Mouse (Mus musculus): Measurements from ENCODE around the gene Ppp1r3c. TPM values are rescaled to one million over a fixed set of nuclear protein-coding genes. Genes with fewer than 3 reads are reported as not detected.

Ppp1r3c gene
- polyA plus RNA-seq, 1 experiment from 2014 or later: 20.6 TPM

DNA sequence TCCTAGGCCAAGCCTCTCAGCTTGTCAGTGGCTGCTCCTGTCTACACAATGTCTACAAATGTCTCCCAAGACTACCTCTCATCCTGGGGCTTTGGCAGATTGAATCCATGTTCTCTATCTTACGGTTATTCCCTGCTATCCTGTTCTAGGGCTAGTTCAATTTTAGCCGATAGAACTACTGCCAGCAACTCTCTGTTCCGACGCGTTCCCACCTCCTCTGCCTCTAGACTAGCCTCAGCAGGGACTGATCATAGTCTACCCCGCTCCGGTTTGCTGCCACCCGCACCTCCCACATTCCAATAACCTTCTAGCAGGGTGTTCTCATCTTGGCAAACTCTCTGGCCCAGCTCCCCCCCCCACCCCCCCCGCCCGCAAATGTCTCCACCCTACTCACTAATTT lies 20.9 kb downstream of the Ppp1r3c start:
- Histone ChIP-seq H3K9me3 (no peaks in the 10 kb centered on the region), H3K27ac (no peak overlapping the region), H3K9ac (no peak overlapping the region), H3K36me3 (no peaks in the 10 kb centered on the region), H3K4me2 (no peak overlapping the region), H3K4me3 (no peak overlapping the region), H3K4me1 (peaks cover 2% of the 10 kb centered on the region; the same call in 1 of the 2 replicates), H3K27me3 (no peaks in the 10 kb centered on the region)
- no peak for ATAC-seq (ENCODE audit: insufficient number of reproducible peaks, low FRiP score, low TSS enrichment, low read depth)
- WGBS: 91% methylated on average over 10 of the region's 10 CpGs

DNA sequence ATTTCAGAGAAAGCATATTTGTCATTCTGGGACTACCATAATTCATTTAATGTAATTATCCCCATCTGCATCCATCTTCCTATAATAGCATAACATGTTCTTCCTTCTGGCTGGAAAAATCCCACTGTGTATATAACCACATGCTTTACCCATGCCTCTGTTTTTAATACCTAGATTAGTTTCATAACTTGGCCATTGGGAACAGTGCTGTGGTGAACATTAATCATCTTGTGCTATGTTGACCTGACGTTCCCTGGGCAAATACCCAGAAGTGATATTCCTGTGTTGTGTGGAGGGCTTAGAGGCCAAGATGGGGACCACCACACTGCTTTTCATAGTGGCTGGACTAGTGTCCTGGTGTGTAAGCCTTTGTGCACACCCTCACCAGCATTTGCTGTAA lies 22.0 kb downstream of the Ppp1r3c start:
- Histone ChIP-seq H3K36me3 (no peaks in the 10 kb centered on the region), H3K27me3 (no peaks in the 10 kb centered on the region), H3K4me1 (peaks cover 2% of the 10 kb centered on the region; the same call in 1 of the 2 replicates), H3K9ac (no peak overlapping the region), H3K4me2 (no peak overlapping the region), H3K9me3 (no peaks in the 10 kb centered on the region), H3K27ac (no peak overlapping the region), H3K4me3 (no peak overlapping the region)
- WGBS: 43% methylated on average over 1 of the region's 1 CpGs
- no peak for ATAC-seq (ENCODE audit: insufficient number of reproducible peaks, low FRiP score, low TSS enrichment, low read depth)

DNA sequence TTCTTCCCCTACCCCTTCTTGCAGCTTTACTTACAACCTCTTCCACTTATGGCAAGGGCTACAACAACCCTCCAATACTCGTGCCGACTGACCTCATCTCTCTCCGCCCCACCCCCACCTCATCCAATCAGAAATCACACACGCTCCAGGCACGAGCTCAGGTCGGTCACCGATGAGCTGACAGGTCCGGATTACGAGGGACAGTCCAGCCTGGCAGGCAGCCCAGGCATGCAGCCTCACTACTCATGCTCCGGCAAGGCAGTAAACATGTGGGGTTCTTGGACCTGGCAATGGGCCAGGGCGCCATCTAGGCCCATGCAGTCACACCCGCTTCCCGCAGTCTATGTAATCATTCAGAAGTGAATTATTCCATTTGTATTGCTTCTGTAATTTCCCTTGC lies 23.4 kb downstream of the Ppp1r3c start:
- ATAC-seq (ENCODE audit: insufficient number of reproducible peaks, low FRiP score, low TSS enrichment, low read depth): no peak

DNA sequence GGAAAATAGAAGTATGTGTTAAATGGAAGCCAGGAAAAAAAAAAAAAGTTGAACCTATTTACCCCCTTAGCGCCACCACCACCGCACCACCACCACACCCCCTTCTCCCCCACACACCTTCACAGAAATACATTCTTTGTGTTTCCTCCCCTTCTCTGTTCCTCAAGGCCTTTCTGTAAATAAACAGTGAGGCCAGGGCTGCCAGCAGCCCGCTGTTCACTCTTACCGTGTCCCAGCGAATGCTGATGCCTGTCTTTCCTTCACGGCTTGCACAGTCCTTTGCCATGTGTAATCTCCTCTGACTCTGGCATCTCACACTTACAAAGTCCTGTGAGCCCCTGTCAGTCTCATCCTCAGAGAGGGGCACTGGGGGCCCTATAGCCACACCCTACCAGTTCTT lies 30.3 kb downstream of the Ppp1r3c start:
- no peak for ATAC-seq (ENCODE audit: insufficient number of reproducible peaks, low FRiP score, low TSS enrichment, low read depth)
- Histone ChIP-seq H3K4me1 (peaks cover 25% of the 10 kb centered on the region), H3K9me3 (no peaks in the 10 kb centered on the region), H3K4me2 (no peak overlapping the region), H3K36me3 (no peaks in the 10 kb centered on the region), H3K27me3 (no peaks in the 10 kb centered on the region), H3K4me3 (no peak overlapping the region), H3K27ac (peak overlapping the region; percentile 83), H3K9ac (no peak overlapping the region)
- WGBS: 66% methylated on average over 6 of the region's 6 CpGs

More for the DNA sequence above, 23.4 kb downstream of the Ppp1r3c start:
- WGBS: 56% methylated on average over 13 of the region's 13 CpGs
- Histone ChIP-seq H3K4me3 (no peak overlapping the region), H3K27ac (no peak overlapping the region), H3K36me3 (no peaks in the 10 kb centered on the region), H3K9me3 (no peaks in the 10 kb centered on the region), H3K9ac (no peak overlapping the region), H3K4me2 (no peak overlapping the region), H3K4me1 (peaks cover 2% of the 10 kb centered on the region; the same call in 1 of the 2 replicates), H3K27me3 (no peaks in the 10 kb centered on the region)

DNA sequence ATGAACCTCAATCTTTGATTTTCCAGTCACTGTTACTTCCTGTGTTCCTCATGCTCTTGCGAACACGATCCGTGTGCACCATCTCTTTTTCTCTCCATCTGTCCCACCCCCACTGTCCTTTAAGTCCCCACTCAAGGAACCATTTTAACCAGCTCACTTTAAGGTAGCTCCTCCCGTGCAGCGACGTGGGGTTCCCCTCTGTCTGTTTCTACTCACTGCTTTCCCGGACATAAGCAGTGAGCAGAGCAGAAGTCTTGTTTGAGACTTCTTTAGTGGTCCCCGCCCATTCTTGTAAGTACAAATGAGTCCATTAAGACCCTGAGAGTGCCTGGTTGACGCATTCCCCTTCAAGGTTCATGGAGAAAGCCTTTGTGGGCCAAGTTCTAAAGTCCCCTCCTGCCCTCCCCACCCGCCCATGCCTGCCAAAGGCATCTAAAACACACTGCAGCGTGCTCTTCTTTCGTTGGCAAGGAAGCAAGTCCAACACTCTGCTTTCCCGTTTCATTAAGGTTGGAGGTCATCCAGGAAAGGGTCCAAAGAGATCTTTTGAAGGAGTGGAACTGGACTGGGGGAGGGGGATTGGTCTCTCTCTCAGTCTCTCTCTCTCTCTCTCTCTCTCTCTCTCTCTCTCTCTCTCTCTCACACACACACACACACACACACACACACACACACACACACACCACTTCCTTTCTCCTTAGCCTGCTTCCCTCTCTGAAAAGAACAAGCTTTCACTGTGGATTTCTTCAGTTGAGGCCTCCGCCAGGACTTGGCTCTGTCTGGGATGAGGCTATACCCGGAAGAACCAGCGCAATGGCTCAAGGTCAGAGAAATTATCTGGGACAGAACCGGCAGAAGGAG lies 30.9 kb downstream of the Ppp1r3c start:
- no peak overlapping the region for H3K9ac ChIP-seq
- no peak overlapping the region for H3K4me3 ChIP-seq
- no peaks in the 10 kb centered on the region for H3K27me3 ChIP-seq
- 0 out of 2 replicates have a peak overlapping the region, but pooled peaks have one; percentile 5 for H3K4me2 ChIP-seq
- H3K9me3 ChIP-seq: no peaks in the 10 kb centered on the region
- H3K4me1 ChIP-seq: peaks cover 32% of the 10 kb centered on the region
- 51% methylated on average over 17 of the region's 17 CpGs for WGBS
- no peaks in the 10 kb centered on the region for H3K36me3 ChIP-seq
- peak overlapping the region; percentile 83 for H3K27ac ChIP-seq
- peak; percentile 75 for ATAC-seq (ENCODE audit: insufficient number of reproducible peaks, low FRiP score, low TSS enrichment, low read depth)

DNA sequence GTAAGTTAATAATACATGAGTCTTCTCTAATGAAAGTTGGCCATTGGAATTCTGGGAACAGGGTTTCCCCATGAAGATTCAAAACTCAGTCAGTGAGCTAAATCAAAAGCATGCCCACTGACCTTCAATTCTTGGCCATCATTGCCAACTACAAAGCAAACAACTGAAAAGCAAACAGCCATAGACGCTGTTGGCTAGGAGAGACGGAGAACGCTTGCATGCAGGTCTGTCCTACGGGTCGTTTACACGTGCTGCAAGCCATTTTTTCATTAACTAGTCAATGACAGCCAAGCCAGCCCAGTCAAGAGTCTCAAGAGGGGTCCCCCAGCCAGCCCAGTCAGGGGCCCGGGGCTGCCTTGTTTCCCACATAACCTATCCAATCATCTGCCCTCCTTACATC lies 31.7 kb downstream of the Ppp1r3c start:
- no peak overlapping the region for H3K4me2 ChIP-seq
- H3K4me3 ChIP-seq: no peak overlapping the region
- no peaks in the 10 kb centered on the region for H3K27me3 ChIP-seq
- no peak for ATAC-seq (ENCODE audit: insufficient number of reproducible peaks, low FRiP score, low TSS enrichment, low read depth)
- H3K4me1 ChIP-seq: peaks cover 32% of the 10 kb centered on the region
- no peak overlapping the region for H3K9ac ChIP-seq
- peak overlapping the region; percentile 83 for H3K27ac ChIP-seq
- H3K36me3 ChIP-seq: no peaks in the 10 kb centered on the region
- 66% methylated on average over 7 of the region's 7 CpGs for WGBS
- no peaks in the 10 kb centered on the region for H3K9me3 ChIP-seq

DNA sequence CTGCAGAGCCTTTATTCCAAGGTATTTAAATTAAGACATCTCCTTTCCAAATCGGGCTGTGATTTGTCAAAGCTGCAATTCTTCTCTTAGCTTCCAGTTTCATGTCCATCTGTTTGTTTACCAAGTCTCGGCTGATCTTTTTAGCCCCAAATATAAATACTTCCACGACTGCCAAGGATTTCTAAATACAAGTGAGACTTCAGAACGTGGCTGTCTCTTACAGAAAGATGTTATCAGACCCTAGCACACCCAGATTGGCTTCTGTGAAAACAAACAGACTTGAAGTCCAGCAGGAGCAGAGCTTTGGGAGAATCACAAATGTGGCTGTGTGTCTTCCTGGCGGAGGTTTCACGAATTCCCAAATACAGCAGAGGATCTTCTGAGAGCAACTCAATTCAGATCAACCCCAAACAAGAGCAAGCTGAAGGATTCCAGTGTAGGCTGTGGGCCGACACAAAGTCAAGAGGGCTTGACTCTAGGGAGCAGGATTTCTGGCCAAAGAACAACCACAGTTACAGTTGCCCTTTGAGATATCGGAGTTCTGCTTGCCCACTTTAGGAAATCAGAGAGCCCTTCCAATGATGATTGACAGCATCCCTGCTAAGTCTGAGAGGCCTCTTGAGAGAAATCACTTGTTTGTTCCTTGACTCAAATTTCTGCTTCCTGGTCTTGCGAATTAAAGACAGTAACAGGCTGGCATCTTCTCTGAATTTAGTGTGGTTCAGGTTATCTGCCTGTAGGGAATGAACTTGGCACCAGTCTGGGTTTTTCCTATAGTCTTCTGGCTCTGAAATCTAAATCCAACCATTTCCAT lies 34.4 kb downstream of the Ppp1r3c start:
- Histone ChIP-seq H3K4me2 (no peak overlapping the region), H3K27me3 (no peaks in the 10 kb centered on the region), H3K27ac (peak overlapping the region; percentile 58), H3K4me1 (peaks cover 40% of the 10 kb centered on the region), H3K4me3 (no peak overlapping the region), H3K36me3 (no peaks in the 10 kb centered on the region), H3K9ac (no peak overlapping the region), H3K9me3 (no peaks in the 10 kb centered on the region)
- 51% methylated on average over 9 of the region's 9 CpGs for WGBS
- no peak for ATAC-seq (ENCODE audit: insufficient number of reproducible peaks, low FRiP score, low TSS enrichment, low read depth)

DNA sequence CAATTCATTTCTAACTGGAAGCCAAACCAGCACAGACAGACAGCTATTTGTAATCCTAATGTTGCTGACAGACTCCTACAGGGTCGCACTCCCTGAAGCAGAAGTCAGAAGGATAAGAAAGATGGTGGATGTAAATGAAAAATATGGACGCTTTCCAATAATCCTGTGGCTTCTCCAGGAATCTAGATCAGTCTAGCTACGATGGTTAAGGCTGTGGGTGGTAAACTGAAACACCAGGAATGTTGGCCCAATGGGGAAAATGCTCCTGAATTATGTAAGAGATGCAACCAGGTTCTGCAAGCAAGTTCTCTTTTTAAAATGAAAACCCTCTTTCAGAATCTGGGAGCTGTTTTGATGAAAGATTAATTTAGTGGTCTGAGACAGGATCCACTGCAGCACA lies 35.1 kb downstream of the Ppp1r3c start:
- H3K9ac ChIP-seq: no peak overlapping the region
- H3K9me3 ChIP-seq: no peaks in the 10 kb centered on the region
- peak overlapping the region; percentile 58 for H3K27ac ChIP-seq
- H3K4me3 ChIP-seq: no peak overlapping the region
- no peak overlapping the region for H3K4me2 ChIP-seq
- H3K4me1 ChIP-seq: peaks cover 45% of the 10 kb centered on the region
- no peak for ATAC-seq (ENCODE audit: insufficient number of reproducible peaks, low FRiP score, low TSS enrichment, low read depth)
- no peaks in the 10 kb centered on the region for H3K27me3 ChIP-seq
- WGBS: 55% methylated on average over 3 of the region's 3 CpGs
- H3K36me3 ChIP-seq: no peaks in the 10 kb centered on the region

DNA sequence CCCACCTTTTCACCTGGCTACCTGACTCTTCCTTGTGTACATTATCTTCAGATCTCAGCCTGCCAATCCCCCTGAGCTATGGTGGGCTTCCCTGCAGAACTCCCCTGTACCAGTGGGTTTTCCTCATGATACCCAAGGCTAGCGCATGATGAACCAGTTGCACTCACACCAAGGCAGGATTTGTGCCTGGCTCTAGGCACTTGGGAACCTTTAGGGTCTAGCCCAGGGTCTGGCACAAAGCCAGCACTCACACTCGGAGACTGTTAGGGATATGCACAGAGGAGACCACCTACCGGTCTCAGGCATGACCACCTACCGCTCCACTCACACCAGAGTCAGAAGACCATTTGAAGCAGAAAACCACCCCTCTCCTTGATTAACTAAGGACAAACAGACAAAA lies 35.5 kb downstream of the Ppp1r3c start:
- H3K27ac ChIP-seq: peak overlapping the region; percentile 58
- H3K27me3 ChIP-seq: no peaks in the 10 kb centered on the region
- no peak overlapping the region for H3K9ac ChIP-seq
- 64% methylated on average over 4 of the region's 4 CpGs for WGBS
- H3K36me3 ChIP-seq: no peaks in the 10 kb centered on the region
- peaks cover 43% of the 10 kb centered on the region for H3K4me1 ChIP-seq
- H3K4me2 ChIP-seq: no peak overlapping the region
- ATAC-seq (ENCODE audit: insufficient number of reproducible peaks, low FRiP score, low TSS enrichment, low read depth): no peak
- H3K9me3 ChIP-seq: no peaks in the 10 kb centered on the region
- H3K4me3 ChIP-seq: no peak overlapping the region

DNA sequence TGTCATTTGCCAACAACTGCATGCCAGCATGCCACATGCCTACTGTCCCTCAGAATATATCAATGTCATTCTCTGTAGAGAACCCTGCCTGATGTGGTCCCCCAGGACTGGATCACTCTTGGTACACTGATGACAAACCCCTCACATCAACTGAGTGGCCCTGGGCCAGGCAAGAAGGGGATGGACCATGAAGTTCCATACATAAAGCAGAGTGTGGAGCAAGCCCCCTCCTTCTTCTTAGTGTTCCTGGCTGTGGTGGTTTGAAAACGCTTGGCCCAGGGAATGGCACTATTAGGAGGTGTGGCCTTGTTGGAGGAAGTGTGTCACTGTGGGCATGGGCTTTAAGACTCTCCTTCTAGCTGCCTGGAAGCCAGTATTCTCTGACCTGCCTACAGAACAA lies 37.3 kb downstream of the Ppp1r3c start:
- Histone ChIP-seq H3K9ac (no peak overlapping the region), H3K27me3 (no peaks in the 10 kb centered on the region), H3K9me3 (no peaks in the 10 kb centered on the region), H3K4me1 (peaks cover 33% of the 10 kb centered on the region), H3K27ac (no peak overlapping the region), H3K36me3 (no peaks in the 10 kb centered on the region), H3K4me2 (no peak overlapping the region), H3K4me3 (no peak overlapping the region)
- no peak for ATAC-seq (ENCODE audit: insufficient number of reproducible peaks, low FRiP score, low TSS enrichment, low read depth)
- 67% methylated on average over 1 of the region's 1 CpGs for WGBS

DNA sequence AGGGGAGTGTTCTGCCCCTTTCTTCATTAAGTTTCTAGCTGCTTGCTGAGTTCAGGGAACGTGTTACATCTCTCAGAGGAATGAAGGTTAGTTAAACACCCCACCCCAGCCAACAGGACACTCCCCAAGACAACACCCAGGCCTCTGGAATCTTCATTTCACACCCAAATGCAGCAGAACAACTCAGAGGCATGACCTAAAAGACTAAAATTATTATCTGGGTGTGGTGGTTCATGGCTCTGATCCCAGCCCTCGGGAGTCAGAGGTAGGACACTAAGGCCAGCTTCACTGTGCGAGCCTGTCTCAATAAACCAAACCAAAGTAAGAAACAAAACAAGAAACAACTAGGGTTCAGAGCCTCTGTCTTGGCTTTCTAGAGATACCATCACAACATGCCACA lies 38.3 kb downstream of the Ppp1r3c start:
- Histone ChIP-seq H3K4me3 (no peak overlapping the region), H3K36me3 (no peaks in the 10 kb centered on the region), H3K4me2 (no peak overlapping the region), H3K9ac (no peak overlapping the region), H3K9me3 (no peaks in the 10 kb centered on the region), H3K27ac (no peak overlapping the region), H3K4me1 (peaks cover 33% of the 10 kb centered on the region), H3K27me3 (no peaks in the 10 kb centered on the region)
- no peak for ATAC-seq (ENCODE audit: insufficient number of reproducible peaks, low FRiP score, low TSS enrichment, low read depth)
- WGBS: 63% methylated on average over 3 of the region's 3 CpGs

DNA sequence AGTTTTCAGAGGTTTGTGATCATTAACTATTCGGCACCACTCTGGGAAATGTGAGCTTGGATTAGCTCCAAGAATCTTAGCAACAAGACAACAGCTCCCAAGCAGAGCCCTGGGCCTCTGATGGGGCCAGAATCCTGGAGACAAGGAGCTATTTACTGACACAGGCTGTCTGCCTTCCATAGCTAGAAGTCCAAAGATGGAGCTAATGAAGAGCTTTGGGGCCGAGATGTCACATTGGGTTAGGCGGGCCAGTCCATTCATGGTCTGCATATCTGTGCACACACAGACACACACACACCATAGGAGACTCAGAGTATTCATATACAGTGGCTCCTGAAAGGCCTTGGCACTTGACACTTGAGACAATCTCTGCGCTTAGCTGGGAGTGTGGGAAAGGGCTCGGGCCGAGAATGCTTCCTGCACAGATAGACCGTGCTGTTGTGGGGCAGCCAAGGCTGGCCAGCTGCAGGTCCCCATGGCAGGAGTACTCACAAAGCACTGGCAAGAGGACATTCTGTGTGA lies 39.8 kb downstream of the Ppp1r3c start:
- Histone ChIP-seq H3K4me1 (peaks cover 25% of the 10 kb centered on the region), H3K9me3 (no peaks in the 10 kb centered on the region), H3K27ac (peak overlapping the region; percentile 55), H3K4me3 (no peak overlapping the region), H3K27me3 (no peaks in the 10 kb centered on the region), H3K4me2 (no peak overlapping the region), H3K9ac (no peak overlapping the region), H3K36me3 (no peaks in the 10 kb centered on the region)
- 56% methylated on average over 7 of the region's 7 CpGs for WGBS
- no peak for ATAC-seq (ENCODE audit: insufficient number of reproducible peaks, low FRiP score, low TSS enrichment, low read depth)
